Mouse (Mus musculus) heart, postnatal 4 days (tissue): ENCODE results near the gene Olfr701. TPM values are rescaled to one million over a fixed set of nuclear protein-coding genes. Genes with fewer than 3 reads are reported as not detected.

Experiments
- DNase-seq: peaks from one replicate; pipeline ENCODE4 v3.0.0; 2021
- total RNA-seq, 2 experiments: library from RNA; stranded (reverse); gene quantifications; 2 replicates each; pipeline ENCODE4 v1.2.3; 2021

Olfr701 gene
- not detected for total RNA-seq

DNA sequence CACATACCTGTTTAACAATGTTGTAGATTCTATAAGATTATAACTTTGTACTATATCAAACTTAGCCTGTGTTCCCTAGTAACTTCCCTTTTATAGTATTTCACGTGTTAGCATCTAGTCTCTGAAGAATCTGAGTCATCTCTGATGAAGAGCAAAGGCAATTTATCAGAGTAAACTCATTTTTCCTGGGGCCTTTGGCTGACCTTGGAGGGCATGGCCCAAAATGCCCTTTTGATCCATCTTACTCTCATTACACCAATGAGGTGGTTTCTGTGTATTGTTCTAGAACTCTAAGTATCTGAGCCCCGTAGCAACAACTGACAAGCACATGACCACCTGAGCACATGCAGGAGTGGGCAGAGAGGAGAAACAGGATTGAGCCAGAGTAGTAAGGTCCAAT lies at the start of gene Olfr701:
Gene Olfr701, plus strand, starts transcription at position 301 of the 400 bp plus-strand sequence.
- DNase-seq = no peak

DNA sequence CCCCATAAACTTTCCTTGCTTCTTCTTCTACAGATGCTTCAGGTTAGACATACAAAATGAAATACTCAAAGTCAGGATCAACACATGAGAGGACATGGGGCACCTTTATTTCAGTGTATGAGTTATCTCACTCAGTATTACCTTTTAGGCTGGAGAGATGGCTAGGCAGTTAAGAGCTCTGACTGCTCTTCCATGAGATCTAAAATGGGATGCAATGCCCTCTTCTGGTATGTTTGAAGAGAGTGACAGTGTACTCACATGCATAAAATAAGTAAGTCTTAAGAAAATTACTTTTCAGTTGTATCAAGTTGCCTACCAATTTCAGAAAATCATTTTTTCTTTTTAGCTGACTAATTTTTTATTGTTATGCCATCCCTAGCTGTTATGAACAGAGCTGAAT lies 25.6 kb upstream of the Olfr701 start:
- no peak for DNase-seq

DNA sequence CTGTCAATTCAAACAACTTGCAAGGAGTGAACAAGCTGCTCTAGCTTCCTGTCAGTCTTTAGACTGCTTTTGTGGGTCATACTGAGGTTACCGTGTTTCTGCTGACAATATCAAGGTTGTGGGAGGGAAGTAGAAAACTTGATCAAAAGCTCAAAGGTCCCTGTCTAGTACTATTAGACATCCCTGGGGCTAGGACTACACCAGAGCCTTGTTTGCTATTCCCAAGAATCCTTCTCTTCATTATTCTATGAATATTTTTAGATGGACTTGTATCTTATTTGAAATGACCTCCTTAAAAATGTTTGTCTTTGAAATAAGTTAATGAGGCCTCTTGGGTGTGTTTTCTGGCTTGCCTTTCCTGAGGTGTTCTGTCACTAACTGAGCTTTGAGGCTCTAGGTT lies 20.8 kb upstream of the Olfr701 start, which contains the start of gene Olfr699:
Gene Olfr699, minus strand, starts transcription at position 101 of the 400 bp plus-strand sequence.
- no peak for DNase-seq

DNA sequence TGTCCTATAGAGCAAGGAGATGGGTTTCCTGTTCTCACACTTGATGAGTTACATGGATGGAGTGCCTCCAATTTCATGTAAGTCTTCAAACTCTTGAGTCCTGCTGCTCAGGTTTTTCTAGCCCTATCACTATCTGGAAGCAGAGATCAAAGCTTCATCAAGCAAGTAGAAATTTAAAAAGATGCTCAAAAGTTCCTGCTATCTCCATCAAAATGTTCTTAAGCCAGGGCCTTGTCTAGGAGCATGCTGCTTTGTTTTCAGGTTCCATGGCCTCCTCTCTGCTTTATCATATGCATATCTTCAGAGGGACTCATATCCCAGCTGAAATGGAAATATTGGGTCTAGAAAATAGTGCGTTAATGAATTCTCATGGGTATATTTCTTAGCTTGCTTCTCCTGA lies 5.2 kb upstream of the Olfr701 start, which contains the start of gene Olfr700:
Gene Olfr700, minus strand, starts transcription at position 101 of the 400 bp plus-strand sequence.
- DNase-seq = no peak

DNA sequence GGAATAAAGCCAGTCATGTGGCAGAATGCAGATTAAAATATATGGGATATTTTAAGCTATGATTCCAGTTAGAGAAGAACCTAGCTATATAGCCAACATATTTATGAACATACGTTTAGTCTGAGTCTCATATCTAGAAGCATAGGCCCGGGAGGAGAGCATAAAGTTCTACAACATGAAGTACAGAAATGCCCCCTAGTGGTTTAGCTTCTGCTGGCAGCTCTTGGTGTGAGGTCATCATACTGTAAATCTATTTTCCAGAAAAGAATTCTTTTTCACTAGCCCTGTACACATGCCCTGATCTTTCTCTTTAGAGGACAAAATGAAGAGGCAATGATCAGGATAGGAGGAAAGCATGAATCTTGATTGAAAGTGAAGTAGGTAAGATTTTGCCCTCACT lies 1.8 kb downstream of the Olfr701 start:
- peak; percentile 11 for DNase-seq

DNA sequence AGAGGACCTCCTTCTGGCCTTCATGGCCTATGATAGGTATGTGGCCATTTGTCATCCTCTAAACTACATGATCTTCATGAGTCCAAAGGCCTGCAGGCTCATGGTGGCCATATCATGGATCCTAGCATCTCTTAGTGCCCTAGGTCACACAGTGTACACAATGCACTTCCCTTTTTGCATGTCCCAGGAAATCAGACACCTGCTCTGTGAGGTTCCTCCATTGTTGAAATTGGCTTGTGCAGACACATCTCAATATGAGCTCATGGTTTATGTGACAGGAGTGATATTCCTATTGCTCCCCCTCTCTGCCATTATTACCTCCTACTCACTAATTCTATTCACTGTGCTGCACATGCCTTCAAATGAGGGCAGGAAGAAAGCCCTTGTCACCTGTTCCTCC lies 4.5 kb downstream of the Olfr701 start:
- no peak for DNase-seq

DNA sequence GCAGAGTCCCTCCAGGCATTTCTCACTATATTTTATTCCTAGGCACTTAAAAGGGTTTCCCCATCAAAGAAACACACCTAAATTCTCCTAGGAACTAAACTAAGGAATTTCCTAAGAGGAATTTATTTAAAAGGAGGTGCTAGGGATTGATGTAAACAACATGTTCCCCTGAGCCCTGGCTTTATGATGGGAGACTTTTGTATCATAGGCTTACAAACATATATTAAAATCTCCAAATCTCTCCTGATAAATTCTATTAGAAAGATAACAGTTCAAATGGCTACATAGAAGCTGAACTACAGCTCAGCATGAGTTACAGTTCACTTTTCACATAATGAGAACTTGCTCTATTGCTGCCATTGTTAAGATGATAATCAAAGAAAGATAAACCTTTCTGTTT lies 19.9 kb downstream of the Olfr701 start, which contains the start of gene Olfr702:
Gene Olfr702, minus strand, starts transcription at position 101 of the 400 bp plus-strand sequence.
- DNase-seq = no peak

DNA sequence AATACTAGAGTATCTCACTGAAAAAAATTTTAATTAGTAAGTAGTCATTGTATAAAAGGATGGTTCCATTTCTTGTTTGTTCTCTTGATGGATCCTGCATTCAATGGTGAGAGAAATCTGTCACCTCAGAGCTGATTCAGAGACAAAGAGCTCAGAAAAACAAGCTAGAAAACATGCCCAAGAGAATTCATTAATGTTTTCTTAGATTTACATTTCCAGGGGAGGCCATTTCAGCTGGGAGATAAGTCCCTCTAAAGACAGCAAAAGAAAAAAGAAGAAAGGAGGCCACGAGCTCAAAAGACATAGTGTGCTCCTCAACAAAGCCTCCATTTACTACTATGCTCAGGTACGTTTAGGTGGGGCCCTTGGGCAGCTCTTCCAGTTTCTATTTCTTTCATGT lies 29.1 kb downstream of the Olfr701 start, which contains the start of gene Olfr703:
Gene Olfr703, plus strand, starts transcription at position 301 of the 400 bp plus-strand sequence.
- no peak for DNase-seq

DNA sequence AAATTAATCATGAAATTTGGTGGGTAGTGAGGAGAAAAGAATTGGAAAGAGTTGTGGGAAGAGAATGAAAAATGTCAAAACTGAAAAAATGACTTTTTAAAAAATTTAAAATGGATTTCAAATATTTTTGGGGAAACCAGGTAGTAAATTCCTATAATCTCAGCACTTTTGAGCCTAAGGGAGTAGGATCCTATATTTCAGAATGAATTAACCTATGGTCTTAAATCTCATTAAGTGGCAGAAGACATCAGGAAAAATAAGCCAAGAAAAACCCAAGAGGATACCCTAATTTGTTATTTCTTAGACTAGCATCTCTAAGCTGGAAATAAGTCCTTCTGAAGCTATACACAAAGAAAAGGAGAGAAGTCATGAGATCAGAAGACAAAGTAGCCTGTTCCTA lies 49.0 kb downstream of the Olfr701 start, which contains the start of gene Olfr704:
Gene Olfr704, plus strand, starts transcription at position 301 of the 400 bp plus-strand sequence.
- no peak for DNase-seq

Other genes starting within 250 kb of the Olfr701 start
- not detected for gene Olfr693, start 133.5 kb upstream of the Olfr701 start, total RNA-seq
- gene Olfr694, start 122.3 kb upstream of the Olfr701 start, total RNA-seq = not detected
- not detected for gene Olfr695, start 97.7 kb upstream of the Olfr701 start, total RNA-seq
- gene Olfr697, start 71.7 kb upstream of the Olfr701 start, total RNA-seq = not detected
- not detected for gene Olfr698, start 58.7 kb upstream of the Olfr701 start, total RNA-seq
- not detected for gene Olfr699, start 20.9 kb upstream of the Olfr701 start, total RNA-seq
- not detected for gene Olfr700, start 5.3 kb upstream of the Olfr701 start, total RNA-seq
- not detected for gene Olfr702, start 19.8 kb downstream of the Olfr701 start, total RNA-seq
- not detected for gene Olfr703, start 29.2 kb downstream of the Olfr701 start, total RNA-seq
- gene Olfr704, start 49.1 kb downstream of the Olfr701 start, total RNA-seq = not detected
- not detected for gene Olfr705, start 62.8 kb downstream of the Olfr701 start, total RNA-seq
- gene Olfr706, start 74.0 kb downstream of the Olfr701 start, total RNA-seq = not detected
- gene Olfr707, start 87.1 kb downstream of the Olfr701 start, total RNA-seq = not detected
- not detected for gene Olfr1532-ps1, start 93.9 kb downstream of the Olfr701 start, total RNA-seq
- gene Olfr709-ps1, start 118.1 kb downstream of the Olfr701 start, total RNA-seq = under 1 TPM in 1 of 2 experiments, not detected in 1; 0.07 TPM
- not detected for gene Olfr710, start 134.2 kb downstream of the Olfr701 start, total RNA-seq
- not detected for gene Olfr6, start 149.8 kb downstream of the Olfr701 start, total RNA-seq
- gene Olfr711, start 161.3 kb downstream of the Olfr701 start, total RNA-seq = not detected
- not detected for gene Olfr2, start 191.9 kb downstream of the Olfr701 start, total RNA-seq
- gene Olfr713, start 217.0 kb downstream of the Olfr701 start, total RNA-seq = not detected